Mouse (Mus musculus): ENCODE measurements around the gene Zfp414. TPM values are rescaled to one million over a fixed set of nuclear protein-coding genes. Genes with fewer than 3 reads are reported as not detected.
"Not testable (repeated sequence)": the region's sequence is repeated elsewhere in the genome, so short reads cannot be mapped to it uniquely, and the experiment has no call there.

Gene Zfp414
- polyA plus RNA-seq, 1 experiment = 76.4 TPM

DNA sequence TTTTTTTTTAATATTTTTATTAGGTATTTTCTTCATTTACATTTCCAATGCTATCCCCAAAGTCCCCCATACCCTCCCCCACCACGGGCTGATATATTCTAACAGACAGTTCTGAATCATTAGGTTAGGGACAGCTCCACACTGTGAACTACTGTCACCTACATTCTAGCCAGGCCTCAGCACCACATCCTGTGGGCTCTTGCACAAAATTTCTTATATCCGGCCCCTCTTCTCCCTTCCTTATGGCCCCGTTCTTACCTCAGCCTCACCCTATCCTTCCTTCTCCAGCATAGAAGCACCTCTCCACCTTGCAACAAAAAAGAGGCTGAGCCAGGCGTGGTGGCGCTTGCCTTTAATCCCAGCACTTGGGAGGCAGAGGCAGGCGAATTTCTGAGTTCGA lies 18.3 kb upstream of the Zfp414 start:
- DNase-seq = no peak
- WGBS = 85% methylated on average over 7 of the region's 7 CpGs
- no peaks in the 10 kb centered on the region; the same call in 1 of the 2 replicates for H3K4me1 ChIP-seq (ENCODE audit: control insufficient read depth, insufficient read depth, low read length)
- TF ChIP-seq CTCF (IDR thresholded peaks at IDR 0.05; ENCODE audit: insufficient read depth, low read length) (no peak), POLR2A (IDR thresholded peaks at IDR 0.05; ENCODE audit: borderline replicate concordance, extremely low read depth, low read depth, low read length) (no peak)
- H3K4me3 ChIP-seq (replicated peaks; ENCODE audit: extremely low read depth, low read depth, low read length) = no peak overlapping the region

DNA sequence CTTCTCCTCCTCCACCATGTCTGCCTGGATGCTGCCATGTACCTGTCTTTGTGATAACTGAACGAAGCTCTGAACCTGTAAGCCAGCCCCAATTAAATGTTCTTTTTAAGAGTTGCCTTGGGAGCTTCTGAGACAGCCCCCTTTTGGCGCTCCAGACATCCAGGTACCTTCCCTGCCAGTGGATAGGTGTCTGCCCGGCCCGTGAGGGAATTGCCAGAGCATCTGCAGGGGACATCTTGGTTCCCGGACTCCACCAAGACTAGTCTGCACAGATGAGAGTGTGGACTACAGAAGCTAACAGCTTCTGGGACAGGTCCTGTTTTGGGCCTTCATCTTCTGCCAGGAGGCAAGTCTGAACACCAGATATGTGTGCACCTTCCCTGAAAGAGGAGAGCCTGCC lies 15.2 kb upstream of the Zfp414 start:
- not testable (repeated sequence) for H3K4me3 ChIP-seq (replicated peaks; ENCODE audit: extremely low read depth, low read depth, low read length); DNase-seq; H3K4me1 ChIP-seq (ENCODE audit: control insufficient read depth, insufficient read depth, low read length)
- WGBS = 83% methylated on average over 5 of the region's 5 CpGs

GRCm38 (mm10) chr17:33627281-33627680 lies 1.6 kb upstream of the Zfp414 start:
- H3K4me3 ChIP-seq (replicated peaks; ENCODE audit: extremely low read depth, low read depth, low read length) = no peak overlapping the region
- no peak for DNase-seq
- no peak for TF ChIP-seq POLR2A (IDR thresholded peaks at IDR 0.05; ENCODE audit: borderline replicate concordance, extremely low read depth, low read depth, low read length)
- no peak for TF ChIP-seq CTCF (IDR thresholded peaks at IDR 0.05; ENCODE audit: insufficient read depth, low read length)
- peaks cover 9% of the 10 kb centered on the region for H3K4me1 ChIP-seq (ENCODE audit: control insufficient read depth, insufficient read depth, low read length)
- 87% methylated on average over 3 of the region's 3 CpGs for WGBS

- peak overlapping the region; percentile 100 for H3K4me3 ChIP-seq (replicated peaks; ENCODE audit: extremely low read depth, low read depth, low read length)
- WGBS = 51% methylated on average over 12 of the region's 12 CpGs
- no peak for TF ChIP-seq CTCF (IDR thresholded peaks at IDR 0.05; ENCODE audit: insufficient read depth, low read length)
- TF ChIP-seq POLR2A (IDR thresholded peaks at IDR 0.05; ENCODE audit: borderline replicate concordance, extremely low read depth, low read depth, low read length) = no peak
- peaks cover 9% of the 10 kb centered on the region for H3K4me1 ChIP-seq (ENCODE audit: control insufficient read depth, insufficient read depth, low read length)
- no peak for DNase-seq
These were observed 716 bp downstream of the Zfp414 start for GRCm38 (mm10) chr17:33629487-33630125.

- peaks cover 9% of the 10 kb centered on the region for H3K4me1 ChIP-seq (ENCODE audit: control insufficient read depth, insufficient read depth, low read length)
- DNase-seq = no peak
- TF ChIP-seq POLR2A (IDR thresholded peaks at IDR 0.05; ENCODE audit: borderline replicate concordance, extremely low read depth, low read depth, low read length) = no peak
- no peak for TF ChIP-seq CTCF (IDR thresholded peaks at IDR 0.05; ENCODE audit: insufficient read depth, low read length)
- WGBS = 79% methylated on average over 13 of the region's 13 CpGs
- no peak overlapping the region for H3K4me3 ChIP-seq (replicated peaks; ENCODE audit: extremely low read depth, low read depth, low read length)
These were observed 1.4 kb downstream of the Zfp414 start for GRCm38 (mm10) chr17:33630171-33630895.

GRCm38 (mm10) chr17:33631236-33631635 lies 2.3 kb downstream of the Zfp414 start:
- no peak for TF ChIP-seq POLR2A (IDR thresholded peaks at IDR 0.05; ENCODE audit: borderline replicate concordance, extremely low read depth, low read depth, low read length)
- TF ChIP-seq CTCF (IDR thresholded peaks at IDR 0.05; ENCODE audit: insufficient read depth, low read length) = no peak
- DNase-seq = no peak
- Histone ChIP-seq H3K4me3 (replicated peaks; ENCODE audit: extremely low read depth, low read depth, low read length) (no peak overlapping the region), H3K4me1 (ENCODE audit: control insufficient read depth, insufficient read depth, low read length) (peaks cover 9% of the 10 kb centered on the region)
- 94% methylated on average over 9 of the region's 9 CpGs for WGBS

DNA sequence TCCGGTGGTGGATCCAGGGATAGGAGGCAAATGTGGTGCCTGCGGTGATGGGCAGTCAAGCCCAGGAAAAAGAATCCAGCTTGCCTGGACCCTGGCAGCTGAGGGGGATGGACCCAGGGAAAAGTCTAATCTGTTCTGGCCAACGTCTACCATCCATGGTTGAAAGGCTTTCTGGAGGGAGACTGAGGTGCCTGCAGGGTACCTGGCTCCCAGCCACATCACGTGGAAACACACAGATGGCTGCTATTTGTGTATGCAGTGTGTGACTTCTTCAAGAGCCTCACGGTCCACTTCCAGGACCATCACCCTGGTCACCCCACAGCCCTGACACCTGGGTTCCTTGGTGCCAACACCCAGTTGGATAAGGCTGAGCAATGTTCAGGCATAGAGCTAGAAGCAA lies 2.9 kb downstream of the Zfp414 start:
- no peak for DNase-seq
- Histone ChIP-seq H3K4me3 (replicated peaks; ENCODE audit: extremely low read depth, low read depth, low read length) (no peak overlapping the region), H3K4me1 (ENCODE audit: control insufficient read depth, insufficient read depth, low read length) (peaks cover 9% of the 10 kb centered on the region)
- TF ChIP-seq POLR2A (IDR thresholded peaks at IDR 0.05; ENCODE audit: borderline replicate concordance, extremely low read depth, low read depth, low read length) (no peak), CTCF (IDR thresholded peaks at IDR 0.05; ENCODE audit: insufficient read depth, low read length) (no peak)
- WGBS = 78% methylated on average over 5 of the region's 5 CpGs

DNA sequence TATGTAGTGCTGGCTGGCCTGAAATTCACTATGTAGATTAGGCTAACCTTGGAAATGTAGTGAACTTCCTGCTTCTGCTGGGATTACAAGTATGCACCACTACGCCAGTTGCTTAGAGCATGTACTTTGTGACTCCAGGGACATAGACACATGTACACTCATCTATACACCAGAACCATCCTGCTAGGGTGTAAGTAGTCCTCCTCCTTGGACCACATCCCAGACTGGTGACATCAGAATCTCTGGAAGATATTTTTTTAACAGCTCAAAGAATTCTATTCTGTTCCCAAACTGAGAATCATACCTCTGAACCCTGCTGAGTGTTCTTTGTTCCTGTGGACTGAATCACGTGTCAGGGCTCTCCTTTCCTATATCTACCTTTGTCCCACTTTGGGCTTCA lies 8.1 kb downstream of the Zfp414 start:
- no peak overlapping the region for H3K4me3 ChIP-seq (replicated peaks; ENCODE audit: extremely low read depth, low read depth, low read length)
- no peak for TF ChIP-seq CTCF (IDR thresholded peaks at IDR 0.05; ENCODE audit: insufficient read depth, low read length)
- TF ChIP-seq POLR2A (IDR thresholded peaks at IDR 0.05; ENCODE audit: borderline replicate concordance, extremely low read depth, low read depth, low read length) = no peak
- WGBS = 81% methylated on average over 2 of the region's 2 CpGs
- no peak for DNase-seq
- no peaks in the 10 kb centered on the region for H3K4me1 ChIP-seq (ENCODE audit: control insufficient read depth, insufficient read depth, low read length)

- 59% methylated on average over 4 of the region's 4 CpGs for WGBS
- Histone ChIP-seq H3K4me1 (ENCODE audit: control insufficient read depth, insufficient read depth, low read length) (no peaks in the 10 kb centered on the region), H3K4me3 (replicated peaks; ENCODE audit: extremely low read depth, low read depth, low read length) (no peak within 1 kb of the TSS)
- no peak for DNase-seq
- no peak for TF ChIP-seq POLR2A (IDR thresholded peaks at IDR 0.05; ENCODE audit: borderline replicate concordance, extremely low read depth, low read depth, low read length)
- no peak for TF ChIP-seq CTCF (IDR thresholded peaks at IDR 0.05; ENCODE audit: insufficient read depth, low read length)
These were observed 8.8 kb downstream of the Zfp414 start, which contains the start of gene Pram1 for GRCm38 (mm10) chr17:33637516-33638276. Pram1 (plus strand) TSS chr17:33638056.

Data from lung, adult 2 months (tissue).